Mouse (Mus musculus) heart, adult 18-20 months (tissue): ENCODE data around the gene Ccn1. TPM values are rescaled to one million over a fixed set of nuclear protein-coding genes. Genes with fewer than 3 reads are reported as not detected.

Source experiments
- DNase-seq, 2 experiments: peaks; one replicate each; pipeline ENCODE4 v3.0.0; 2021 to 2022; ENCODE audit warnings: mixed read lengths in 1 of 2
- total RNA-seq, 2 experiments: library from RNA; stranded (reverse); gene quantifications; 2 replicates each; pipeline ENCODE4 v1.2.3; 2021

Gene Ccn1
- total RNA-seq, 2 experiments from 2014 or later: 77.5 to 83.7 TPM

DNA sequence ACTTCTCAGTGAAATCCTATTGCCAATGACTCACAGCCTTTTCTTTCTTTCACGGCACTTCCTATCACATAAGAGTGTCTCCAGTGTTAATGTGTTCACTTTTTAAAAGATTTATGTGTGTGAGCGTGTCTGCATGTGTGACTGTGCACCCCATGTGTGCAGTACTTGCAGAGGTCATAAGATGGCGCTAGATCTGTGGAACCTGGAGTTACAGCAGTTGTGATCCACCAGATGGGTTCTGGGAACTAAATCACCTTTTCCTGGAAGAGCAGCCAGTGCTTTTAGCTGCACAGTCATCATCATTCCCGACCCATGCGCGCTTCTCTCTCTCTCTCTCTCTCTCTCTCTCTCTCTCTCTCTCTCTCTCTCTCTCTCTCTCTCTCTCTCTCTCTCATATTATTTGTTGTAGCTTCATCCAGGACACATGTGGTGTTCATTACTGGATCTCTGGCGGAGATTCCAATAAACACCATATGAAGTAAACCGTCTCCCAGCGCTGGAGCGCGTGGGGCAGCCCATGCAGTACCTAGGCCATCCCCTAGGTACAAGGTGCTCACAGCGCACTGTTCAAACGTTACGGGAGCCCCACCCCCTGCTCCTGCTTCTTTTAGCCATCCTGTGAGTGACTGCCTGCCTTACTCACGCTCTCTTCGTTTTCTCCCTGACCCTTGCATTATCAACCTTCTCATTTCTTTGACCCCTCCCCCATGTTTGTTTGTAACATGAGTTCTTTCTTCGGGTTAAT, 30.0 kb downstream of the Ccn1 start:
- no peak for DNase-seq

DNA sequence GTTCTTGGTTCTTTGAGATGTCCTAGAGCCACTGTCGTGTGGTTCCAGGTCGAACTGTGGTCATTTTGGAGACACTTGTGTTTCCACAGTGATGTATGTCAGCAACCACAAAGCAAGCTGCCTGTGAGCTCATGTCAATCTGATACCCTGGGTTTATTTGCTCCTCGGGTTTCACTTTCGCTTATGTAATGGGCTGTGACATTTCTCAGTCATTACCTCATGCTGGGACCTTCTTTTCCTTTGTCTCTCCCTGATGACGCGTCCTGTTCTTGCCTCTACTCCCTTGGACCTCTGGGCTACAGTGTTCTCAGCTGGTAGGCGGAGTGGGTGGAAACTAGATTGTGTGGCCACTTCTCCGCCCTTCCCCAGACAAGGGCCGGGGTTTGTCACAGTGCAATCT, 31.5 kb downstream of the Ccn1 start:
- no peak for DNase-seq

DNA sequence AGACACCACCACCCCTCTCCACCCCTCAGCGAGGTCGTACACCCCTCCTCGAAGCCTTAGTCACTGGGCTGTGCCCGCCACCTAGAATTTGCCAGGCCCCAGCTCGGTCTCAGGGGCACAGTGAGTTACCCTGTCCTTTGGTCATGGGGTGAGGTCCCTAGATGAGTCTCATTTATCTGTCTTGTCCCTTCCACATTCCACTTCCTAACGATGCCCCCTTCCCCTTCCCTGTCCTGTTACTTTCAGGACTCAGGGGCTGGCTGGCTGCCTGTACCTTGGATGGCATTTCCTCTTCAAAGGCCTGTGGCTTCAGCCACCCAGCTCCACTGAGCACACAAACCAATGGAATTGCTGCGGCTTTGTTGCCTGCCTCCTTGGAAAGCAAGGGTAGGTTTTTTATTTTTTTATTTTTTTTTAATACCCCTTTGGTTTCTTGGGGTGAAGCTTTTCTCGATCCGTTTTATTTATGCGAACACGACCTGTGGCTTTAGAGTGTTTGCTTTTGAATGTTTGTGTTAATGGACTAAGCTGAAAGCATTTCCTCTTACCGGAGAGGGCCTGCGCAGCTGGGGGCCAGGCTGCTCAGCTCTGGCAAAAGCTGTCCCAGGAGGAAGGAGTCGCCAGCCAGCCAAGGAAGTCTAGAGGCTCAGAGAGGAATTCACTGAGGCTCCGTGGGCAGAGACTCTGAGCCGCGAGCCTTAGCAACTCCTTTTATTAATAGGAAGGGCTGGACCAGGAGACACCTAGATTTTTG, 35.2 kb downstream of the Ccn1 start:
- peak; percentile 28 to 38 for DNase-seq

GRCm38 (mm10) chr3:145613234-145613633, 36.5 kb downstream of the Ccn1 start:
- DNase-seq: no peak

DNA sequence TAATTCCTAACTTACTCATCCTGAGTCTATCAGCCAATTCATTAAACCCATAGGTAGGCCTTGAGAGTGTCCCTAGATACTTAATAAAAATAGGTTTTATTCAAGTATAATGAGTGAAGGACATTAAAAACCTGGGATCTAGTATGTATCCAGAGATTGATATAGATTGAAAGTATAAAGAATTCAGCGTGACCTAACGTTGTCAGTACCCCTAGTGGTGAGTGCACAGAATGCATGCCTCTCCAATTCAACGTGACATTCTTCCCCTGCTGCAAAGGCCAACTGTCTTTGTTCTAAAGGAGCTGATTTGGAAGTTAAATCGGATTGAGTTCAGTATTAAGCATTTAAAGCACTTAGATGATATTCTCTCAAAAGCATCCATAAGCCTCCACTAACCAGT, 37.1 kb downstream of the Ccn1 start:
- no peak for DNase-seq

GRCm38 (mm10) chr3:145608320-145608719, 41.5 kb downstream of the Ccn1 start:
- DNase-seq: no peak

DNA sequence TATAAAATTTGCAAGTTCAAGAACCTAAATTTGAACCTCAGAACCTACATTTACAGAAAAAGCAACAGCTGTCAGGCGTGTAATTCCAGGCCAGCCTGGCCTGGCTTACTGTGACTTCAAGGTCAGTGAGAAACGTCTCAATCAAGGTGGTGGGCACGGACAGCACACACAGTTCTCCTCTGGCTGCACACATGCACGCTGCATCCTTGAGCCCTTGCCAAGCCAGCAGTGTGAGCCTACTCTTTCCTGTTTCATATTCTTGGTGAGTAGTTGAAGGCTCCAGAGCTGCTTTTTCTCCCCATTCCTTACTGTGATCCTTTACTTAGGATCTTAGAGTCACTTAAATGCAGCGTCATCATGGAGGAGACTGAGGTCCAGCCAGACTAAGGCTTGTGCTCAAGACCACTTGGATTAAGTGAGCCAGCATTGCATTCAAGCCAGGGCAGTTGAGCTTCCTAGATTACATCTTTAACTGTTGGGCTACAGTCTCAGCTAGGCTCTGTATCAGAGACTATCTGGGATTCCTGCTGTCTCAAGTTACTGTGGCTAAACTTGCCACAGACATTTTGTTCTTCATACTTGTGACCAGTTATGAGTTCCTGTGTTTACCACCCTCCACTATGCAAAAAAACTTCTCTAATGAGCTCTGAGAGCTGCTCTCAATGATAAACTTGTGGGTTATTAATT, 44.2 kb downstream of the Ccn1 start:
- peak in 1 of 2 experiments; percentile 11 for DNase-seq

GRCm38 (mm10) chr3:145602410-145603206, 47.2 kb downstream of the Ccn1 start:
- no peak for DNase-seq

- no peak for DNase-seq
Observed at GRCm38 (mm10) chr3:145601345-145601744, 48.4 kb downstream of the Ccn1 start.

- DNase-seq: no peak
Observed at GRCm38 (mm10) chr3:145600801-145601200, 49.0 kb downstream of the Ccn1 start.

DNA sequence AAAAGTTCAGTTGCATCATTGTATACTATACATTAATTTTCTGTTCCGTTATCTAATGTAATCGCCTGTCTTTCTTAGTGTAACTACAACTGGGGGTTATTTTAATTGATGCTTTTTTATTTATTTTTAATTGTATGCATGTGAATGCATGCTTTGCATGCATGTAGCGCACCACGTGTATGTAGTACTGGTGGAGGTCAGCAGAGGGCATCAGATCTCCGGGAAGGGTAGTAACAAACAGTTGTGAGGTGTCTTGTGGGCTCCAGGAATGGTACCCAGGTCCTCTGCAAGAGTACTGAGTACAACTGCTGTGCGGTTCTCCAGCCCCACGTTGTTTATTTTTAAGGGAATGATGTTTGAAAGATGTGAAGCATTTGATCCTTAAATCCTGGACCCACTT, 50.7 kb downstream of the Ccn1 start:
- DNase-seq: no peak

Other genes with a start within 250 kb of the Ccn1 start
- gene Znhit6, start 73.8 kb downstream of the Ccn1 start, total RNA-seq: 10 to 100 TPM; 12.8 to 16.0 TPM
- gene Ddah1, start 108.7 kb upstream of the Ccn1 start, total RNA-seq: 1 to 10 TPM; 6.4 to 8.2 TPM